Mouse (Mus musculus): ENCODE measurements around the gene Ms4a4d.

Ms4a4d gene

GRCm38 (mm10) chr19:11589205-11589604 lies 52.6 kb downstream of the Ms4a4d start:
- DNase-seq, result peak; percentile 62

GRCm38 (mm10) chr19:11589891-11590449 lies 53.4 kb downstream of the Ms4a4d start:
- no peak for DNase-seq

GRCm38 (mm10) chr19:11601349-11601748 lies 64.7 kb downstream of the Ms4a4d start:
- DNase-seq, result no peak

GRCm38 (mm10) chr19:11602026-11602425 lies 65.4 kb downstream of the Ms4a4d start:
- DNase-seq, result peak; percentile 72

- no peak for DNase-seq
Measured at GRCm38 (mm10) chr19:11604603-11605002, 68.0 kb downstream of the Ms4a4d start, which contains the start of gene Ms4a6d. Gene Ms4a6d, minus strand, starts transcription at chr19:11604849.
